Mouse (Mus musculus): Measurements from ENCODE around the gene Rbm46.

Rbm46 gene

GRCm38 (mm10) chr3:82799735-82800469 is 76.4 kb downstream of the Rbm46 start:
- in situ Hi-C loops (cut with MboI; ENCODE audit: low pct_unique_long_range_greater_than_20kb in 1 of 2, low sequenced_read_pairs in 2 of 2, unreplicated experiment in 1 of 2) = no loop called here

DNA sequence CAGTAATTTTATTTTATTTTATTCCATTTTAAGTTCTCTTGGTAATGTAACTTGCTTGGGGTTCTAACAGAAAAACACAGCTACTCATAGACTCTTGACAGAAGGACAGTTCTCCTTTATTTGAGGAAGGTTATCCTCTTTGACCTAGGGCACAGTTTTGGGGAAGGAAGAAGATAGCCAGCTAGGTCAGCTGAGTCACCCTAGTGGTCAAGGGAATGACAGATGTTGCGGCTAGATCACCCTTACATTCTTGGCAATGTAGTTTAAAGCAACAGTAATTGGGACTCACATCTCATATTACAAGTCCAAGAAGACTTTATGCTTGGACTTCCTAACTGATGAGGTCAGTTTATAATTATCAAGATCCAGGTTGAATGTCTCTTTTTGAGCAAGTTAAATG is 82.6 kb downstream of the Rbm46 start:
- in situ Hi-C loops (cut with MboI; ENCODE audit: low pct_unique_long_range_greater_than_20kb in 1 of 2, low sequenced_read_pairs in 2 of 2, unreplicated experiment in 1 of 2) = no loop called here

- in situ Hi-C loops (cut with MboI; ENCODE audit: low pct_unique_long_range_greater_than_20kb in 1 of 2, low sequenced_read_pairs in 2 of 2, unreplicated experiment in 1 of 2) = no loop called here
Measured at GRCm38 (mm10) chr3:82791663-82792062, 84.6 kb downstream of the Rbm46 start.

Data from mouse embryonic stem cell (cell line).